Mouse (Mus musculus) left cerebral cortex, adult 18-20 months (tissue): ENCODE measurements at regions not wholly inside any gene's neighbourhood (a gene's known extent, or its start where the extent isn't known, plus 50 kb on each side); places are given as distances from the start of the nearest gene placed in this dataset.

Experiments
- DNase-seq, 2 experiments: peaks; one replicate each; pipeline ENCODE4 v3.0.0; 2021 to 2022; ENCODE audit warnings: low spot score in 2 of 2, mixed read lengths in 1 of 2

DNA sequence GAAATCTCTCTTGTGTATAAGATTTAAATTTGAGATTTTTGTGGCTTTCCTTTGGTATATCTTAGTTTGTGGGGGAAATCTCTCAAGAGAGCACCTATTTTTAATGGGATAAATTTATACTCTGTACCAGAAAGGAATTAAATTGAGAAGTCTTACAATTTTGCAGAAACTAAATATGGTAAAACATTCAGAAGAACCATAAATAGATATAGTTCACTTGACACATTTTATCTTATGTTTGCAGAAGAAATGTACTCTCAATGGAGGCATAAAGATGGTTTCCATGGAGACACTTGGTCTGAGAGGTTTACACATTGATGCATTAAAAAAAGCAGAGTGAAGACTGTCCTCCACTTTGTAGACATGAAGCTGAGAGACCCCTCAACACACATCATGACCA, 86.9 kb downstream of the Ndufa10 start:
- no peak for DNase-seq

DNA sequence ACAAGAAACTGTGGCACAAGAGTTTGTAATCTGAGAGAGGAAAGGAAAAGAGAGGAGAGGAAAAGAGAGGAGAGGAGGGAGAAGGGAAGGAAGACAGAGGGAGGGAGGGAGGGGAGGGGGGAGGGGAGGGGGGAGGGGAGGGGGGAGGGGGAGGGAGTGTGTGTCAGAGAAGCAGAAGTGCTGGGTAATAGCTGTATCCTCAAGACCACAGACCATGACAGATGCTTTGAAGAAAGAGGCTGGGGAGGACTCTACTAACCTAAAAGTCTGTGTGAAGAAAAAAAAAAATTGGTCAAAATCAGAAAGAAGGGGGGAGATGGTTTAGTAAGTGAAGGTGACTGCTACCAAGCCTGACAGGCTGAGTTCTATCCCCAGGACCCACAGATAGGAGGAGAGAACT, 88.7 kb downstream of the Ndufa10 start:
- no peak for DNase-seq

DNA sequence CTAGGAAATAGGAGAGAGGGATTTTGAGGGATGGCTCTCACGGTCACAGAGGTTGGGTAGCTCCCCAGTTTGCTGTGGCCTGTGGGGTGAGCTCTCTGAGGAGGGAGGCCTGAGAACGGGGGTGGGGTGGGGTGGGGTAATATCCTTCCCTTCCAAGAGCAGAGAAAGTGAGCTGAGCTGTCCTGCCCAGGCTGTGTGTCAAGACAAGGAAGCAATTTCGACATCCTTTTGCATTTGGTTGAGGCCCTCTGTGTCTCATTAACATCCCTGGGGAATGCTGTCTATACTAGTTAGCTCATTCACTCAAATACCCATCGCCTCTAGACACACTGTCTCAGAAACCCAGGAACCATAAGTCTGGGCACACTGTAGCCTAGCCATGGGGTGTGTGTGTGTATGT, 89.9 kb downstream of the Ndufa10 start:
- no peak for DNase-seq

DNA sequence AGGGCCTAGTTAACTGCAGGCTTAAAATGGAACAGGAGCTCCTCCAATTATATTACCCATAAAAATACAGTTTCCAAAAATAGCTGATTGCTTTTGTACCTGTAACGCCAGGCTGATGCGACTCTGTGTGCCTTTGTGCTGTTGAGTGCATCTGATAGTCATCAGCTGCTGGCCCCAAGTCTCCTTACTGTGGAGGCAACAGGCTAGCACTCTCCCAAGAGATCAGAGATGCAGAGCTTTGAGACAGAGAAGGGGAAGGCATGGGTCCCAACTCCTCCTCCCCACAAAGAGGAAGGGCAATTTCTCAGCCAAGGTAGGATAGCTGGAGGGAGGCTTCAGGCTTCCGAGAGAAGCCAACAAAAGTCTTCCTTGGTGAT, 94.2 kb downstream of the Ndufa10 start:
- DNase-seq: no peak

DNA sequence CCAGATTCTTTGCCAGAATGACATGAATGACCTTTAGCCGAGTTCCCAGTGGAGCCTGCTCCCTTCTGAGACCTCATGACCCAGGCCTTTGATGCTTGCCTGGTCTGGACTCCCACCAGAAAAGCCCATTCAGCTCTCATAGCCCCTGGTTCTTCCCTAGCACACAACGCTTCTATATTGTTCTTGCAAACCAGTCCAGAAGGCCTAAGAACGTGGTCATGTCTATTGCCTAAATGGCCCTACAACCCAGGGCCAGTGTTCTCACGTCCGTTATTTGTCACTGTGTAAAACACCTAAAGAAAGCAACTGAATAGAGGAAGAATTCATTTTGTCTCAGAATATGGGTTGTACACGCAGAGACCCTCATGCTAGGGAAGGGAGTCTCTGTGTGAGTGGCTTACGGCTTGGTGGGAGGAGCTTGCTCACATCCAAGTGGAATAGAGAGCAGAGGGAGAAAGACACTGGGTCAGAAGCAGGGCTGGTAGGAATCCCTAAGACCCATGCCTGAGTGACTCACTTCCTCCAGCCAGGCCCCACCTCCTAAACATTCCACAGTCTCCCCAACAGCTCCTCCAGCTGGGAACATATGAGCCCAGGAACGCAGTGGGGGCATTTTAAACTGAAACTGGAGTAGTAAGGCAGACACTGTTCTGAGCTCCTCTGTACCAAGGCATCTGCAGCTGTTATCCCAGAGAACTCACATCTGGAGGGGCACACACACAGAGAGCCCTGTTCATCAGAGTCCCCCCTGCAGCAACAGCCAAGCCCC, 94.7 kb downstream of the Ndufa10 start:
- no peak for DNase-seq

DNA sequence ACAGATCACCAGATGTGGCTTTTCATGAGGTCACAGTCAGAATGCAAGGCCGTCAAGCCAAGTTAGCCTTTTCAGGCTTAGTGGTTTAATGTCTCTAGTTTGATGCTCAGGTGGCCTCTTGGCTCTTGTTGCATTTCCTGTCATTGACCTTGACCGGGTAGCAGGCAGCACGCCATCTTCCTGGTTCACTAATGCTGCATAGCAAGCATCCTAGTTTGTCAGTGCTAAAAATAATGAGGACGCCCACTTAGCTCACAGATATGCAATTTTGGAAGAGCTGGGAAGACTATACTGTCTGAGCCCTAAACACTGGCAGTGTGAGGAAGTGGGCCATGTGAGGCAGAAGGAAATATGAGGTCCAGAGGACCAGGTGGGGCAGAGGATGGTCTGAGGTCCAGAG, 97.2 kb downstream of the Ndufa10 start:
- peak; percentile 34 to 55 for DNase-seq

DNA sequence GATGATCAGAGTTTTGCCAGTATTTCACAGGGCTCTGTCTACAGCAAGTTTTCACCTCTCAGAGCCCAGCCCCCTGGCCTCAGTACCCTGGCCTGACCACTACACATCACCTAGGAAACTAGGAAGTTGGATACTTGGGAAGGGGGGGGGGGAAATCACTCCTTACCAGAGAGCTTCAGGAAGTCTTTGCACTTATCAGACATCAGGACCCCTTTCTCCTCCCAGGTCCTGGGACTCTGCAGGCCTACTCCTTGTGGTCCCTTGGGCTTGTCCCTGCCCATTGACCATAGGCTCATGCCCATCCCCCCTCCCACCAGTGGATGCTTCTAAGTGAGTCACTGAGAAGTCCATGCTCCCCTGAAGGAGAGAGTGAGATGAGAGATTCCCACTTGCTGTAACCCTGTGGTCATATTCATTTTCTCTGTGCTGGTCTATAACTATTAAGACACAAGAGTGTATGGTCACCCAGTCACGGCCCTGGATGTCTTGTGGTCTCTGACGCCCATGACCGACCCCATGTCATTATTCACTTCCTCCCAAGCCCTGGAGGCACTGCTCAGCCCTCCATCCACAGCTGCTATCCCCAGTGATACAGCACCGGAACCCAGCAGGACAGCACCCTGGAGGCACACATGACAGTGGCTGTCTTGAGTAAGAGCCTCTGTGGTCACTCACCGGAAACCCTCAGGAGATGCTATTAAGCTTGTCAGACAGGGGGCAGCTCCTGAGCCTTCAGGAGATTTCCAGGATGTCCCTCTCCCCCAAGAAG, 101.3 kb downstream of the Ndufa10 start:
- no peak for DNase-seq

DNA sequence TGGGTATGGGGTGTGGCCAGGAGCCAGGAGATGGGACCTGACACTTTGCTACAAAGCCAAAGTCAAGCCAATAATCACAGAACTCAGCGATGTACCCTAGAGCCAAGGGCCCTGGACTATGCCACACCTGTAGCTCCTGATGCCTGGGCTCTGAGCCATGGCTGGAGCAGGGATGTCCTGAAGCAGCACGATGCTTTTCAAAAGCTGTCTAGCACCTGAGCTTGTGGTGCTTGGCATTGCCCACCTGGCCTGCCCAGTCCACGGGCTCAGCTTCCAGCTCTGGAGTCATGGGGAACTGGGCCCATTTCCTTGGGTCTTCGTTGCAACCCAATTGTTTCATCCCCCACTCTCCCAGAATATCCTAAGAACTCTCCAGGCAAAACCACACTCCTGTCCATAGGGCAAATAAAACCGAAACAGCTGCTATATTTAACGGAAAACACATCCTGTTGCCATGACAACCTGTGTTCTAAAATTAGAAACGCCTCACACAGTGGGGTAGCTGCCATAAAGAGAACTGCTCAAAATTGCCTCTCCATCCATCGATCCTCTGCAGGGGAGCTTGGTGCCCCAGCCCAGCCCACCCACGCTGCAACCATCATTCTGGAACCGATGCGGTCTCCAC, 102.2 kb downstream of the Ndufa10 start:
- DNase-seq: peak; percentile 20 to 48

DNA sequence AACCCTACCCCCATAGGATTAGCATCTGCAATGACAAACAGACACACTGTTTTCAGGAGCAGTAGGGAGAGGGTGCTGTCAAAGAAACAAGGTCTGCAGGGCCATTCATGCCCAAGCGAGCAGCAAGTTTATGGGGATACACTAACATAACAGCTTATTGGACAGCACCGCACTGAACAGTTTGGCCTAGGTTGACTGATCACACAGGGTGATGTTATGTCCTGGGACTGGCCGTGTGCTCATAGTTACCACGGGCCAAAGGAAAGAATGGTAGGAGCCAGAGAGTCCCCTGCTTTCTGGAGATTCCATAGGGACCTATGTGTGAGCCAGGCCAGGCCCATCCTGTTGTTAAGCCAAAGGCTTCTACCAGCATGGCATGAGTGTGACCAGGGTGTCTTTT, 102.8 kb downstream of the Ndufa10 start:
- DNase-seq: no peak

DNA sequence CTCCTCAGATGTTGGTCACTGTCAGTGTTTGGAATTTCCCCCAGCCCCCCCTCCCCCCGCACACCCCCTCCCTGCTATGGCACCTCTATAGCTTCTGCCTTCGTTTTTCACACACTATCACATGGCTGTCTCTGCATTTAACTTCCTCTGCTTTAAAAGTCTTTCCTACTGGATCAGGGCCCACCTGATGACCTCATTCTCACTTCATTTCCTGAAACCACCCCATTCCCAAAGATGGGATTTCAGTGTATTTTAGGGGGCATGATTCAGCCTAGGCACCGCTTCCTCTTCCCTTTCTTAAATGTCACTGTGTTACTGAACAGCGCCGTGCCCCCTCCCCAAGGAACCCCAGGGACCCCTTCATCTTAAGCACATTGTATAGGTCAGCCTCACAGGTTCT, 103.7 kb downstream of the Ndufa10 start:
- DNase-seq: peak in 1 of 2 experiments; percentile 60

DNA sequence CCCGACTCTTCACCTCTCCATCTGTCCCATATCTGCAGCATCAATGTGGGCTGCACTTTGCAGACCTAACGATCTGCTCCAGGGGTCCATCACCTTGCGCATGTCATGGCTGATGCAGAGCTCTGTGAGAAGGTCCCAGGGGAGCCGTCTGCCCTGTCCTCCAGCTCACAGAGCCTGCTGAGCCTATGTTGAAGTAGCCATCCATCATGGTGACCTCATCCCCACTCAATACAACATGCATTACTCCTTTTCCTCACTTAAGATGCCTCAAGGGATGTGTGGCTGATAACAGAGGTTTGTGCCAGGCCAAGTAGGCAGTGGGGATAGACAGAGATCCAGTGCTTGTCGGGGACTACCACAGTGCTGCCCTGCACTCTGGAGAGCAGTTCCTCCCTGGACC, 107.4 kb downstream of the Ndufa10 start:
- DNase-seq: no peak

DNA sequence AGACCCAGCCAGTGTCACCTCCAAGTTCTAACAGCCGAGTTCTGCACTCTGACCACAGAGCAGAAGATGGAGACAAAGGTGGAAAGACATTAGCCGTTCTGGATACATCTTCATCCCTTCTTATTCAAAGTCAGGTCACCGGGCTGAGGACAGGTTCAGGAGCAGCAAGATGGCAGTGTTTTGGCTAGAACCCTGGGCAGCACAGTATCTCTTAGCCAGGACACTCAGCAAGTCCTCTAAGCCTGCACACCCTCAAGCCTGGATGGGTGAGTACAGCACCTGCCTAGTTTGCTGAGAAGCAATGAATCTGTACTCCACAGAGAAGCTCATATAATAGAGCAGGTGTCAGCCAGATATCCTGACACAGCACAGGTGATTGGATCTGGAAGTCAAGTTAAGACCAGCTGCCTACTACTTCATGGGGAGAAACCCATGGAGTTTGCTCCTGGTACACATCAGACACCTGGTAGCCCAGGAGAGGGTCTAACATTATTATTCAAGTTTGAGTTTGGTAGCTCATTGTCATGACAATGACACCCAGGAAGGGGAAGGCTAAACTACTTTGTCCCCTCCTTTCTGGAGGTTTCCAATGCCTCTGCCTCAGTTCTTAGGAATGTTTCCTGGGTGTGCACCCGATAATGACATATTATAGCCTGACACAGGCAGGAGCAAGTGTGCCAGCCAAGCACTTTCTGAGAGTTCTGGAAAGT, 108.1 kb downstream of the Ndufa10 start:
- DNase-seq: no peak

DNA sequence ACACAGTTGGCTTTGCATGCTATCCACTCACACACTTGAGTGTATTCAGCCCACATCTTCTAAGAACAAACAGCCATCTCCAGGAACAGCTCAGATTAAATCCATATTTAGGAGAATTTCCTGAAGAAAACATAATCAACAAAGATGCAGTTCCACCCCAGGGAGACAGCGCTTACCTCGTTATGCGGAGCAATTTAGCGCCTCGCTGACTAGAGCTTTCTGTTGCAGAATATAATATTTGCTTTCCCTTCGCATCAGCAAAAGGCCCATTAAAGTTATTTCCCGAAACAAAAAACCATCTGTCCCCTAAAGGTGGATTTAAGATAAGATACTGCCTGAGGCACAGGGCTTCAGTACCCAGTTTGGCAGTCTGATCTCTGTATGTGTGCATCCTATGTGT, 112.0 kb downstream of the Ndufa10 start:
- no peak for DNase-seq

DNA sequence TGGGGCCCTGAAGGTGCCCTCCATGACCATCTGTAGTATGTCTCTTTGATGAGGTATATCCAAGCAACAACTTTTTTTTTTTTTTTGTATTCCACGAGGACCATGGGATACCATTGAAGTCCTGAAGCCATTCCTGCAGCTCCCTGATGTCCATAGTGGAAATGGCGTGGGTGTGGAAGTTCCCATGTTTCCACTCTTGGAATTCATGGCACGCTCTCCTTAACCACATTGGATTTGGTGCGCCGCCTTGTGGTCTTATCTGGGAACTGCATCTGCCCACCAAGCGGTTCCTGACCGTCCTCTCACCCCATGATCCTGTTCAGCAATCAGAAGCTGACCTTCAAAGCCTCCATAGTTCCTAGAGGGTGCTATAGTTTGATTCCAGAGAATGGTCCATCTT, 113.4 kb downstream of the Ndufa10 start:
- DNase-seq: peak; percentile 64 to 77

DNA sequence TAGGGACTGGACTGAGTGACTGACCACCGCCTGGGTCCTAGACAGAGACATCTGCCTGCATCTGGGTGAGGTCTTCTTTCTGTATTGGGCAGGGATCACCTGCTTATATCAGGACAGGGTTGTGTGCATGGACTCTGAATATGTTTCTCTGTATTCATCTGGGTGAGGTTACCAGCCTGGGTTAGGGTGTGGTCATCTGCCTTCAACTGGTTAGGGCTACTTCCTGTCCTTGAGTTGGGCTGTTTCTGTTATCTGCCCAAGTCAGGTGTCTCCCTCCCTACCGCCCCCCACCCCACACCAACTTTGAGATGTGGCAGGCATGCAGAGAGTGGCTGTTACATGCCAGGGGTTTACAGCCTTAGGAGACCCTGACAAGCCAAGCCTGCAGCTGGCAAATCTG, 114.2 kb downstream of the Ndufa10 start:
- DNase-seq: no peak

DNA sequence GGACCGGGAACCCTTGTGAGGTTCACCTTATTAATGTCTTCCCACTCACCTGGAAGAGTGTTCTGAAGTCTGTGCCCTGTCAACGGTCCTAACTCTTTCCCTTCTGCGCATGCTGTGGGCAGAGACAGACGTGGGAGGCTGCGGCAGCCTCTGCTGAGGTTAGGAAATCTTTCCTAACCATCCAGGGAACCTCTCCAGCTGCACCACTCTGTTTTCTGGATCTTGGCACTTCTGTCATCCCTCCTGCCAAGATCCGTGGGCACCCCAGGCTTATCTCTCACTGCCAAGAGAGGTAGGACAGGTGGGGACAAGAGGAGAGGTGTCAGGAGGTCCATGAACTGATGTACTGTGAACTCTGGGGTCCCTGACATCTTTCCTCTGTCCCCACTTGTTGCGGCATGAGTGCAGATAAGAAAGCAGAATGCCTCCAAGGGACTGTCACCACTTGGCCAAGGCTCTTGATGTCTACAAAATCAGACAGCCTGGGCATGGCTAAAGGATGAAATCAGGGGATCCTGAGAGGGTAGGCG, 114.8 kb downstream of the Ndufa10 start:
- no peak for DNase-seq

DNA sequence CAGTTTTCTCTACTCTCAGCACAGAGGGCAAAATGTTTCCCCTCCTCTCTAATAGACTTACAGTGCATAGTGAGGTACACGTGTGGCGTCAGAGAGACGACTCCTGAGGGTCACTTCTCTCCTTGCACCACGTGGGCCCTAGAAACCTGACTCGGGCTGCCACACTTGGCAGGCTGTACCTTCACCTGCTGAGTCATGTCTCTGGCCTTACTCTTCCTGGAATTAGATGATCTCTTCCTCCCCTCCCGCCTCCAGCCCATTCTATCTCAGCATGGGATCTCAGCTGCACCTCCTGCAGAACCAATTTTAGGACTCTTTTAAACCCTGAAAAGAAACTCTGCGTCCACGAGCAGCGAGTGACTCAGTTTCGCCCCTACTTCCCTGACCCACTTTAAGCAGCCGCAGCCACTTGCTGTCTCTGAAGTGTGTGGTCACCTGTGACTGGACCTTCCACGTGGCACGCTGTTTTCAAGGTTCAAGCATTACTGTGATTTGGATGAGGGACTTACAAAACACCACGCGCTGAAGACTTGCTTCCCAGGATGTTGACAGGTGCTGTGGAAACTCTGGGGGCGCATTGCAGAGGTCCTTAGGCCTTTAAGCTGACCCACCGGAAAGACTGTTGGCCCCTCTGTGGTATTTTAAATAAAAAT, 125.2 kb downstream of the Ndufa10 start:
- no peak for DNase-seq

DNA sequence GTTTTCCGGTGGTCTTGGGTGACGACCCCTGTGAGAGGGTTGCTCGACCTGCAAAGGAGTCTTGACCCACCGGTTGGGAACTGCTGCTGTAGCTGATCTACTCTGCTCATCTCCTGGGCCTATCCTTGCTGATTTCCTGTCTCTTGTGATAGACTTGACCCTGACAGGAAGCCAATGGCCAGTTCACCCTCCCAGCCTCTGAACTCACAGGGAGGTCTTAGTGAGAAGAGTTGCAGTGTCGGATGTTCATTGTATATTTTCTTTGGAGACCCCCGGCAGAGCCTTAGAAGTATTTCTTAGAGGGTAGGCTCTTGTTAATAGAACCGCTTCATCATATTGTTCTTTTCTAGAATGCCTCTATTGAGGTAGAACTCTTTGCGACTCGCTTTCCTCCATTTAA, 126.0 kb downstream of the Ndufa10 start:
- no peak for DNase-seq

DNA sequence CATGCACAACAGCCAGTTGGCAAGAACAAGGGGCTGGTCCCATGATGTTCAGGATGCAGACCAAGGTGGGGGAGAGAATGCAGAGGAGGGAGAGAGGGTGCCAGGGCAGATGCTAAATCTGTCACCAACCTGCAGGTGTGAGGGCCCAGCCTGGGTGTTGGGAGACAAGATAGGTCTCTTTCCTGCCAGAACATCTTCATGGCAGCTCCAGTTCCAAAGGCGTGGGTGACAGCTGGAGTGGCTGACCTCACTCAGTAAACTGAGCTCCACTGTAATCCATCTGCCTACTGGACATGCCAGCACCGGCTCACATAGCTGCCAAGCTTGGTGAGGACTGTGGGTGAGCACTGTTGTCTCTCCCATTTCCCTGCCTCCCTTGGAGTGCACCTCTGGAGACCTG, 129.9 kb downstream of the Ndufa10 start:
- no peak for DNase-seq

DNA sequence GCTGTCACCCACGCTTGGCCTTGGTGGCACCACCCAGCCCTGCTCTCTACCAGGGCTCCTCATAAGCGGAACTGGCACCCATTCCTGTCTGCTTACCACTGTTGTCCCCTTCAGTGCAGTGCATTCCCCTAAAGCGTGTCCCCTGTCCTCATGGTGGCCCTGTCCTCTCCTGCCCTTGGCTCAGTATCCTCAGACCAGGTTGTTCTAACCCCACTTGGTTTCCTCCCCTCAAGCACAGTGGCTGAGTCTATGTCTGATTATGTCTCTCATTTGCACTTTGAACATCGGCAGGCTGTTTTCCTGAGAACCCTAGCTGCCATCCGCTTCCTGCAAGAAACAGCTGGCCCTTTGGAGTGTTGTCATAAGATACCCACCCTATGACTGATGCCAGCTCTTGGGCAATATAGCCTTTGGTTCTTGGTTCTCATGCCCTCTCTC, 130.5 kb downstream of the Ndufa10 start:
- no peak for DNase-seq
